Mouse (Mus musculus) hindbrain, embryonic 14.5 days (tissue): Measurements from ENCODE around the gene Atp6v0d1. TPM values are rescaled to one million over a fixed set of nuclear protein-coding genes. Genes with fewer than 3 reads are reported as not detected.

Source experiments
- ATAC-seq: fragments of 200-750 bp; cut with Nextera tagmentation; 2 replicates; pipeline ENCODE4 v1.8.0; 2017; ENCODE audit warnings: moderate number of reproducible peaks, mild to moderate bottlenecking, moderate TSS enrichment, moderate library complexity; ENCODE audit not compliant: low FRiP score
- DNase-seq: peaks from one replicate; pipeline ENCODE4 v3.0.0-alpha.2; 2015; ENCODE audit warnings: low spot score
- H3K27ac ChIP-seq: fragments of 300-500 bp; sonication (generic); 2 replicates; pipeline ENCODE4 v1.5.1; 2014; ENCODE audit warnings: mild to moderate bottlenecking, moderate library complexity
- H3K27me3 ChIP-seq: fragments of 300-500 bp; sonication (generic); 2 replicates; pipeline ENCODE4 v1.6.1; 2014; ENCODE audit warnings: mild to moderate bottlenecking, low read length, mixed read lengths; ENCODE audit not compliant: control insufficient read depth, insufficient read depth
- H3K36me3 ChIP-seq: fragments of 300-500 bp; sonication (generic); replicated peaks from 2 replicates; pipeline ENCODE4 v1.6.1; 2014; ENCODE audit not compliant: control insufficient read depth, insufficient read depth
- H3K4me1 ChIP-seq: fragments of 300-500 bp; sonication (generic); replicated peaks from 2 replicates; pipeline ENCODE4 v1.6.1; 2014; ENCODE audit warnings: antibody characterized with exemption, low read length, mixed read lengths; ENCODE audit not compliant: control insufficient read depth, insufficient read depth
- H3K4me2 ChIP-seq: fragments of 300-500 bp; sonication (generic); replicated peaks from 2 replicates; pipeline ENCODE4 v1.6.1; 2014; ENCODE audit warnings: mild to moderate bottlenecking, moderate library complexity
- H3K4me3 ChIP-seq: fragments of 300-500 bp; sonication (generic); replicated peaks from 2 replicates; pipeline ENCODE4 v1.5.1; 2014; ENCODE audit warnings: mild to moderate bottlenecking, low read length
- H3K9ac ChIP-seq: fragments of 300-500 bp; sonication (generic); 2 replicates; pipeline ENCODE4 v1.6.1; 2014
- H3K9me3 ChIP-seq: fragments of 300-500 bp; sonication (generic); 2 replicates; pipeline ENCODE4 v1.6.1; 2016; ENCODE audit warnings: low read length; ENCODE audit not compliant: control insufficient read depth
- WGBS: fragments of 180-500 bp; shearing (Covaris S2); extraction: QIAGEN DNeasy Blood & Tissue Kit; methylation state at CpG from one replicate; pipeline ENCODE4 v1.1.7; 2014; 5-methylcytosine and 5-hydroxymethylcytosine counted together
- polyA plus RNA-seq: library from polyadenylated mRNA; unstranded; fragments of >200 nt; fragmentation: Nextera tagmentation; extraction: Ambion mirVana; gene quantifications from 2 replicates; pipeline ENCODE4 v1.2.1, GENCODE M21; 2014

The Atp6v0d1 gene
- polyA plus RNA-seq, 1 experiment from 2014 or later: 231 TPM

DNA sequence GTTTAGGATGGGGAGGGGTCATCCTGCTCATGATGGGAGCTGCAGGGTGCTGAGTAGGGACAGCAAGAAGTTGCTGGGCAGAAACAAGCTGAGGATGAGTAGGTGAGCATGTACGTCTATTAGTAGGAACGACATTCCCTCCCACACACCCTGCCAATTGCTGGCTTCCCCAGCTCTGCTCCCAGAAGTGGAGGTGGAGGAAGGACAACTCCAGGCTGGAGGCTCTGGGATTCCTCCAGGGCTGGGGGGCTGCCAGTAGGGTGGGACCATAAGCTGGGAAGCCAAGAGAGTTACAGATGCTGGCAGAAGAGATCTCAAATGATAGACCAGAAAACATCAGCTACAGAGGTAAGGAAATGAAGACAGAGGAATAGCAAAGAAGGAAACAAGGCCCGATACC lies 29.3 kb downstream of the Atp6v0d1 start:
- H3K9ac ChIP-seq: no peak overlapping the region
- 96% methylated on average over 3 of the region's 3 CpGs for WGBS
- peaks cover 51% of the 10 kb centered on the region for H3K36me3 ChIP-seq
- no peaks in the 10 kb centered on the region for H3K27me3 ChIP-seq
- H3K4me3 ChIP-seq: no peak overlapping the region
- ATAC-seq (no peak), DNase-seq (no peak)
- no peaks in the 10 kb centered on the region for H3K4me1 ChIP-seq
- no peak overlapping the region for H3K27ac ChIP-seq
- no peak overlapping the region for H3K4me2 ChIP-seq
- H3K9me3 ChIP-seq: no peaks in the 10 kb centered on the region

DNA sequence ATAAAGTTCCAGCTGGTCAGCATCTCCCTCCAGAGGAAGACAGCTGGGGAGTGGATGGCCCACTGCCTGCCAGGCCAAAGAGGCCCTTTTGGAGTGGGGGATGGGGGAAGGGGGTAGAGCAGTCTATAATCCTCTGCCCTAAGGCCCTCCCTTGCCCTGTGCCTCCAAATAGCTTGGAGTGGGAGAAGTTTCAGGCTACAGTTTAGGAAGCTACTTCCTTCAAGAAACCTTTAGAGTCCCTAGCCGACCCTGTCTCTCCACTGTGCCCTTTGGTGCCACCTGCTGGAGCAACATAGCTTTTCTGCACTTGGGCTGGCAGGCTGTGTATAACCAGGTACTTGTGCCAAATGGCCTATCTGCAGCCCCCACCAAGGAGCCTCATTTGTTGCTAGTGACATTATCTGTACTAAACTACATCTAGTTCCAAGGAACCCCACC lies 31.9 kb downstream of the Atp6v0d1 start:
- no peak overlapping the region for H3K27ac ChIP-seq
- 0% methylated on average over 1 of the region's 1 CpGs for WGBS
- ATAC-seq: peak; percentile 41; the same call in 1 of the 2 replicates
- H3K9ac ChIP-seq: no peak overlapping the region
- H3K36me3 ChIP-seq: peaks cover 62% of the 10 kb centered on the region
- no peaks in the 10 kb centered on the region for H3K9me3 ChIP-seq
- H3K4me2 ChIP-seq: no peak overlapping the region
- no peak overlapping the region for H3K4me3 ChIP-seq
- peak; percentile 79 for DNase-seq
- no peaks in the 10 kb centered on the region for H3K27me3 ChIP-seq
- no peaks in the 10 kb centered on the region for H3K4me1 ChIP-seq

DNA sequence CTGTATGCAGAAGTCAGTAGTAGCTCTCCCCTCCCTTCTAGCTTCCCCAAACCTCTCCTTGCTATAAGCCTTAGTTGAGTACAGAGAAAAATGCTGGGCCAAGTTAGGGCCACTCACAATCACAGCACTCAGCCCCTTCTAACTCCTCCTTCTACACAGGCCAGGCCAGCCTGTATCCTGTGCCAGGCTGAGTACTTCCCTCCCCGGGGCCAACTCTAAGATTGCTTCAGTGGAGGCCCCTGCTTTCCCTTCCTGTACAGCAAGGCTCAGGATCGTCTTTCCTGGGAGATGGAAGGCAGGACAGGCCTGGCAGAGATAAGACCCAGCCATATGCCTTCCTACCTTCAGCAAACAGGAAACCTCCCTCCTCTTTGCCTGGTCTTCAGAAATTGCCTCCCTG lies 32.4 kb downstream of the Atp6v0d1 start:
- Histone ChIP-seq H3K36me3 (peaks cover 62% of the 10 kb centered on the region), H3K9ac (no peak overlapping the region), H3K4me1 (no peaks in the 10 kb centered on the region), H3K27ac (no peak overlapping the region), H3K27me3 (no peaks in the 10 kb centered on the region), H3K4me3 (no peak overlapping the region), H3K4me2 (no peak overlapping the region), H3K9me3 (no peaks in the 10 kb centered on the region)
- 63% methylated on average over 2 of the region's 2 CpGs for WGBS
- DNase-seq (no peak), ATAC-seq (peak; percentile 47; the same call in 1 of the 2 replicates)

DNA sequence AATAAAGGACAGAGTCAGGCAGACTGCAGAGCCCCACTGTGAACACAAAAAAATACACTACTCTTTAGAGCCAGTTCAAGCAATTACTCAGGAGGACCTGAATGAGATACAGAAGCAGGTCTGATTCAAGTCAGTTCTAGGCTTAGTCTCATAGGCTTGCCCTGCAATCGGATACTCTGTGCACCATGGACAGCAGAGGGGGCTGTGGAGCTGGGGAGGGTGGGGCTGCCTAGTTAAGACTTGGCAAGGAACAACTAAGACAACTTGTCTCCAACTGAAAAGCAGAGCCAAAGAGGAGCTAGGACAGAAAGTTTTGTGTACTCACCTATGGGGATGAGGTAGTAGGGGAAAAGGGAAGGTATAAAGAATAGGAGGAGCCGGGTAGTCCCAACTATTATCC lies 34.1 kb downstream of the Atp6v0d1 start:
- no peak for DNase-seq

DNA sequence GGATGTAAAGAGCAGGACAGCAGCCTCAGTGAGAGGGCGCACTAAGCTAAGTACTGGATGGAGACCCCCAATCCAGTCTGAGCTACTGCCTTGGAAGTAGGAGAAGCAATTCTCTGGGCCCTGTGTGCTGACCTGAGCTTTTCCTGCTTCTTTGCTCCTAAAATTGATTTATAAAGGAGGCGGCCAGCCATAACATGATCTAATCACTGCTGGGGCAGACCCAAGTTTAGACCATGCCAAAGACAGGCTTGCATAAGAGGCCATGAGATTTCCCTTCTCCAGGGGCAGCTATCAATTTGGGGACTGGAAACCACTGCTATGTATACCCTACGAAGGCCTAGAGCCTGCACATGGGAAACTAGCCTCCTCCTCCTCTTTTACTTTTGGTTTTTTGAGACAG lies 36.6 kb downstream of the Atp6v0d1 start:
- H3K9ac ChIP-seq: no peak overlapping the region
- H3K27ac ChIP-seq: no peak overlapping the region
- ATAC-seq (no peak), DNase-seq (no peak)
- no peak overlapping the region for H3K4me2 ChIP-seq
- WGBS: 77% methylated on average over 3 of the region's 3 CpGs
- H3K9me3 ChIP-seq: no peaks in the 10 kb centered on the region
- no peaks in the 10 kb centered on the region for H3K4me1 ChIP-seq
- peaks cover 58% of the 10 kb centered on the region for H3K36me3 ChIP-seq
- H3K27me3 ChIP-seq: no peaks in the 10 kb centered on the region
- no peak overlapping the region for H3K4me3 ChIP-seq

More for the DNA sequence above, 34.1 kb downstream of the Atp6v0d1 start:
- Histone ChIP-seq H3K9ac (no peak overlapping the region), H3K36me3 (peaks cover 62% of the 10 kb centered on the region), H3K4me3 (no peak overlapping the region), H3K4me1 (no peaks in the 10 kb centered on the region), H3K27ac (no peak overlapping the region), H3K9me3 (no peaks in the 10 kb centered on the region), H3K4me2 (no peak overlapping the region), H3K27me3 (no peaks in the 10 kb centered on the region)
- 64% methylated on average over 2 of the region's 2 CpGs for WGBS
- no peak for ATAC-seq

DNA sequence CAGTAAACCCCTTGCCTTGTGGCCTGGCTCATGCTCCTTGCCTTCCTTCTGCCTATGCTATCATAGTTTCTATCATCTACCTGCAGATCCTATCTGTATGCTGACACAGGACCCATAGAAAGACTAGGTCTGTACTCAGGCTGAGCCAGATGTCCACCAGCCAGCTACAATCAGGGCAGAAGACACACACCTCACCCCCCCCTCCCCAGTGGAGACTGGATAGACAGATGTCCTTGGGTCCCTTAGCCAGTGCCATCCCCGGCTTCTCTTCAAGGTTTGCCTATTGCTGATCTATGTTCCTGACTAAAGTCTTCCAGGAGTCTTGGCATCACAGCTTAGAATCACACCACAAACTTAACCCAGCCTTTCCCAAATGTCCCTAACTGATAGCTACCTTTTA lies 37.6 kb downstream of the Atp6v0d1 start:
- Histone ChIP-seq H3K4me2 (no peak overlapping the region), H3K27me3 (no peaks in the 10 kb centered on the region), H3K36me3 (peaks cover 66% of the 10 kb centered on the region), H3K4me3 (no peak overlapping the region), H3K9ac (no peak overlapping the region), H3K9me3 (no peaks in the 10 kb centered on the region), H3K27ac (no peak overlapping the region), H3K4me1 (no peaks in the 10 kb centered on the region)
- WGBS: 95% methylated on average over 1 of the region's 1 CpGs
- no peak for ATAC-seq
- DNase-seq: no peak

DNA sequence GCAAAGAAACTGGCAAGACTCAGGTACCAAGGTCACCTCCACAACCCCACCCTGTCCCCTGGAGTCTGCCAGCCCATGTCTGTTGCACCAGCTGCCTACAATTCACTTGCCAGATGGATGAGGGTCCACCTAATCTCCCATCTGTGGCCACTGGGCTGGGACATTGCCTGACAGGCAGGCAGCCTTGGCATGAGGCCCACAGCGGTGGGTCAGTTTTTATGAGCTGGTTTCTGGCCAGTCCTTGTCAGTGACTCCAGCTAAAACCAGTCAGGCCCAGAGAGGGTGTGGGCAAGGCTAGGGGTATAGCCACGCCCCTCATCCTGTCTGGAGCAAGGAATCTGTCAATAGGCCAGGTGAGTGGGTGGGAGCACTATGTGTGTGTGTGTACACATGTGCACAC lies 38.7 kb downstream of the Atp6v0d1 start:
- Histone ChIP-seq H3K27me3 (no peaks in the 10 kb centered on the region), H3K4me1 (no peaks in the 10 kb centered on the region), H3K9me3 (no peaks in the 10 kb centered on the region), H3K36me3 (peaks cover 73% of the 10 kb centered on the region), H3K4me2 (no peak overlapping the region), H3K27ac (no peak overlapping the region), H3K9ac (no peak overlapping the region), H3K4me3 (no peak overlapping the region)
- DNase-seq (no peak), ATAC-seq (no peak)
- WGBS: 83% methylated on average over 2 of the region's 2 CpGs

DNA sequence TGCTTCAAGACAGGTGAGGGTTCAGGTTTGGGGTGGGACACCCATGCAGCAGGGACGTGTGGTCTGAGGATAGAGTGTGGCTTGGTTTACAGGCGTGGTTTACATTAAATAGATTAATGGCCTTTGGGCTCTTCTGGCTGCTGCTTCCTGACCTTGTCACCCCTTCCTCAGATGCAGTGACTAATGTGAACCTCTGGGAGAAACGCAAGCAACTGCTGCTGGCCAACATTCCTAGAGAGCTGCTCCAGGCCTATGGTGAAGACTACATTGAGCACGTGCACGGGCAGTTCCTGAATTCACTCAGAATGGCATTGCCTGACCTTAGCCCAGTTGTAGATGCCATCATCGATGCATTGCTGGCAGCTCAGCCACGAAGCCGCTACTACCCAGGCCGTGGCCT lies 43.0 kb downstream of the Atp6v0d1 start:
- H3K9ac ChIP-seq: no peak overlapping the region
- H3K9me3 ChIP-seq: no peaks in the 10 kb centered on the region
- H3K4me1 ChIP-seq: peaks cover 31% of the 10 kb centered on the region
- no peak for ATAC-seq
- no peak overlapping the region for H3K27ac ChIP-seq
- H3K27me3 ChIP-seq: no peaks in the 10 kb centered on the region
- 77% methylated on average over 9 of the region's 9 CpGs for WGBS
- DNase-seq: no peak
- peaks cover 51% of the 10 kb centered on the region for H3K36me3 ChIP-seq
- no peak overlapping the region for H3K4me3 ChIP-seq
- H3K4me2 ChIP-seq: no peak overlapping the region

DNA sequence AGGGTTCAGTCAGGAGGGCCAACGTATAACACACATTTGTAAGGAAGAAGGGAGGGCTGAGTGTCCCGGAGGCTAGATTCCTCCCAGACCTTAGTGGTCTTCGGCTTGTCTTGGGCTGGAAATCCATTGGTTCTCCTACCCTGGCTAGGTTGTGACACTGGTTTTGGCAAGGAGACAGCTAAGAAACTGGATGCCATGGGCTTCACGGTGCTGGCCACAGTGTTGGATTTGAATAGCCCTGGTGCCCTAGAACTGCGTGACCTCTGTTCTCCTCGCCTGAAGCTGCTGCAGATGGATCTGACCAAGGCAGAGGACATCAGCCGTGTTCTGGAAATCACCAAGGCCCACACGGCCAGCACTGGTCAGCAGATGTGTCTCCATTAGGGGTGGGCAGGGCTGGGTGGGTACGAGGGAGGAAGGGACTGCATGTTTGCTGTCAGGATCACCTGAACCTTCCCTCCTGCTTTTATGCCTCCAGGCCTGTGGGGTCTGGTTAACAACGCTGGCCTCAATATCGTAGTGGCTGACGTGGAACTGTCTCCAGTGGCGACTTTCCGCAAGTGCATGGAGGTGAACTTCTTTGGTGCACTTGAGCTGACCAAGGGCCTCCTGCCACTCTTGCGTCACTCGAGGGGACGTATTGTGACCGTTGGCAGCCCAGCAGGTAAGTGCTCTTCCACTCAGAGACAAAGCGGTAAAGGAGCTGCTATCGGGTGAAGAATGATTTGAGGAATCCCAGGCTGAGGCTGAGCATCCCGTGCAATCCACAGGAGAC lies 43.7 kb downstream of the Atp6v0d1 start:
- no peaks in the 10 kb centered on the region for H3K9me3 ChIP-seq
- 81% methylated on average over 21 of the region's 21 CpGs for WGBS
- H3K36me3 ChIP-seq: peaks cover 44% of the 10 kb centered on the region
- H3K4me2 ChIP-seq: no peak overlapping the region
- H3K27me3 ChIP-seq: no peaks in the 10 kb centered on the region
- DNase-seq (no peak), ATAC-seq (no peak)
- peaks cover 31% of the 10 kb centered on the region for H3K4me1 ChIP-seq
- H3K9ac ChIP-seq: no peak overlapping the region
- H3K4me3 ChIP-seq: no peak overlapping the region
- no peak overlapping the region for H3K27ac ChIP-seq
